Mouse (Mus musculus): ENCODE measurements at regions not wholly inside any gene's neighbourhood (a gene's known extent, or its start where the extent isn't known, plus 50 kb on each side); places are given as distances from the start of the nearest gene placed in this dataset.

- TF ChIP-seq POLR2A (IDR thresholded peaks at IDR 0.05; ENCODE audit: insufficient read depth, low read depth, low read length) (no peak), CTCF (IDR thresholded peaks at IDR 0.05) (no peak)
Measured at GRCm38 (mm10) chr13:54321011-54321410, 50.1 kb upstream of the Cplx2 start.
